Mouse (Mus musculus): ENCODE data around the gene Crebrf.

DNA sequence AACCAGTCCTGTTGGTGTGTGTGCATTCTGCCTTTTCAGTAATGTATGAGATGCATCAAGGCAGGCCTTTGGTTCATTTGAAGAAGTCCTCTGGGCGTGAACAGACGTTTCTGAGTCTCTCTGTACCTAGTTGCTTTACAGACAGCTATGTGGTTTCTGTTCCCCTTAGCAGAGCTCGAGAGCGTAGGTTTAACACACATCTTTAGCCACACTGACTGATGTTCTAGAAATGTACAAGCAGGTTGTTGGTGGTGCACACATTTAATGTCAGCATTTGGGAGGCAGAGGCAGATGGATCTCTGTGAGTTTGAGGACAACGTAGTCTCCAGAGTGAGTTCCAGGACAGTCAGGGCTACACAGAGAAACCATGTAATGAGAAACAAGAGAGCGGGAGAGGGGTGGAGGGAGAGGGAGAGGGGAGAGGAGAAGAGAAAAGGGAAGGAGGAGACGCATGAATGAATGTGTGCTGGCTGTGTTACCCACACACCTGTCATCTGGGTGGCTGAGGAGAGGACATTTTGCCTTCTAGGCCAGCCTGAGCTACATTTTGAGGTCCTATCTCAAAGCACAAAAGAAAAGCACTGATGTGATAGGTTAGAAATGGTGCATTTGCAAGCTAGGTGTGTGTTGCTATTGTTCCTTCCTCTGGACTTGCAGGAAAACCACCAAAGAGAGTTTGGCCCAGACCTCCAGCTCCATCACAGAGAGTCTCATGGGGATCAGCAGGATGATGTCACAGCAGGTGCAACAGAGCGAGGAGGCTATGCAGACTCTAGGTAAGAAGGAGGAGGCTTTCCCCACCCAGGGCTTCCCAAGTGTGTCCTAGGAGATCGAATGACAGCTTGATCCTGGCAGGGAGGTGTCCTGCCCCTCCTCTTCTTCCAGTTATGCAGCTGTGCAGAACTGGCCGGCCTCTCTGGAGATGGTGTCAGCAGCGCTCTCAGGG, 75.1 kb downstream of the Crebrf start:
- no peak for TF ChIP-seq CTCF (IDR thresholded peaks at IDR 0.05; ENCODE audit: insufficient read depth, low read length)
- TF ChIP-seq POLR2A (IDR thresholded peaks at IDR 0.05; ENCODE audit: borderline replicate concordance, extremely low read depth, low read depth, low read length): no peak
